Mouse (Mus musculus) cerebellum, postnatal 4 days (tissue): ENCODE data around the gene Efcab6.
A peak's percentile ranks its signal among the peaks of the same experiment; 100 is the strongest.

Experiments
- DNase-seq, 2 experiments: peaks; one replicate each; pipeline ENCODE4 v3.0.0; 2022; ENCODE audit warnings: low spot score in 2 of 2, mixed read lengths in 1 of 2

The Efcab6 gene

GRCm38 (mm10) chr15:83972206-83972605, 93.0 kb downstream of the Efcab6 start:
- DNase-seq: no peak

GRCm38 (mm10) chr15:83967802-83968201, 97.4 kb downstream of the Efcab6 start:
- DNase-seq: no peak

GRCm38 (mm10) chr15:83965126-83965525, 100.1 kb downstream of the Efcab6 start:
- no peak for DNase-seq

- DNase-seq: peak in 1 of 2 experiments; percentile 30
Measured at GRCm38 (mm10) chr15:83958376-83958775, 106.8 kb downstream of the Efcab6 start.

- no peak for DNase-seq
Measured at GRCm38 (mm10) chr15:83956996-83957395, 108.2 kb downstream of the Efcab6 start.

- no peak for DNase-seq
Measured at GRCm38 (mm10) chr15:83955948-83956707, 109.1 kb downstream of the Efcab6 start.

GRCm38 (mm10) chr15:83949729-83950491, 115.3 kb downstream of the Efcab6 start:
- DNase-seq: no peak

- DNase-seq: no peak
Measured at GRCm38 (mm10) chr15:83939703-83940102, 125.5 kb downstream of the Efcab6 start.

GRCm38 (mm10) chr15:83938466-83938865, 126.7 kb downstream of the Efcab6 start:
- no peak for DNase-seq

- DNase-seq: no peak
Measured at GRCm38 (mm10) chr15:83936506-83936905, 128.7 kb downstream of the Efcab6 start.

- no peak for DNase-seq
Measured at GRCm38 (mm10) chr15:83934816-83935215, 130.4 kb downstream of the Efcab6 start.

- no peak for DNase-seq
Measured at GRCm38 (mm10) chr15:83925338-83925737, 139.8 kb downstream of the Efcab6 start.

- no peak for DNase-seq
Measured at GRCm38 (mm10) chr15:83924656-83925055, 140.5 kb downstream of the Efcab6 start.

GRCm38 (mm10) chr15:83915376-83915775, 149.8 kb downstream of the Efcab6 start:
- no peak for DNase-seq

- DNase-seq: peak in 1 of 2 experiments; percentile 47
Measured at GRCm38 (mm10) chr15:83913028-83913714, 152.0 kb downstream of the Efcab6 start.

GRCm38 (mm10) chr15:83906472-83906871, 158.7 kb downstream of the Efcab6 start:
- no peak for DNase-seq

GRCm38 (mm10) chr15:83897286-83897685, 167.9 kb downstream of the Efcab6 start:
- DNase-seq: no peak

GRCm38 (mm10) chr15:83896011-83896410, 169.2 kb downstream of the Efcab6 start:
- no peak for DNase-seq

- peak in 1 of 2 experiments; percentile 26 for DNase-seq
Measured at GRCm38 (mm10) chr15:83894261-83894660, 170.9 kb downstream of the Efcab6 start.

- DNase-seq: no peak
Measured at GRCm38 (mm10) chr15:83892871-83893270, 172.3 kb downstream of the Efcab6 start.

GRCm38 (mm10) chr15:83884291-83884690, 180.9 kb downstream of the Efcab6 start:
- no peak for DNase-seq

GRCm38 (mm10) chr15:83883821-83884220, 181.4 kb downstream of the Efcab6 start:
- DNase-seq: no peak
